In genomic region chr11:104399459-104400216, GRCm38 (mm10) we compare ENCODE assay signal across 11 mouse cellular contexts.
DNase-seq lines count a peak whose midpoint lies in the region; ATAC-seq and TF ChIP-seq lines count a peak whose summit lies in the region.
"Had no signal": no experiment of that assay in that cellular context is flagged by ENCODE, and none has a peak within 500 bp of the region (broad histone marks: within the 10 kb centered on the region; RNA-seq: fewer than 3 reads in every experiment).

No protein-coding gene starts in this region.

- no peak overlapping the region for H3K4me2 ChIP-seq in heart, embryonic 11.5 days
- no peak overlapping the region for H3K4me2 ChIP-seq in midbrain, postnatal 0 days (ENCODE audit: low read depth, low read length, poor library complexity, severe bottlenecking)
- H3K4me2 ChIP-seq in midbrain, embryonic 11.5 days, result no peak overlapping the region
- H3K4me2 ChIP-seq: limb, embryonic 15.5 days; midbrain, embryonic 15.5 days had no signal

- DNase-seq in heart, adult 18-20 months, result peak; percentile 22 to 40
- peak; percentile 13 for DNase-seq in midbrain, postnatal 0 days (ENCODE audit: low spot score)
- no peak for DNase-seq in midbrain, embryonic 11.5 days (ENCODE audit: low spot score, missing footprints)
- DNase-seq in adrenal gland, adult 8-10 months, result peak; percentile 29
- DNase-seq in kidney, postnatal 4 days, result peak; percentile 6 to 9
- no peak for DNase-seq in right cerebral cortex, postnatal 25 days

- H3K9me3 ChIP-seq in heart, embryonic 11.5 days (replicated peaks; ENCODE audit: control insufficient read depth, low read length), result no peaks in the 10 kb centered on the region
- no peaks in the 10 kb centered on the region for H3K9me3 ChIP-seq in midbrain, postnatal 0 days (ENCODE audit: low read length)
- H3K9me3 ChIP-seq in midbrain, embryonic 11.5 days (ENCODE audit: control insufficient read depth, low read length), result no peaks in the 10 kb centered on the region
- H3K9me3 ChIP-seq: limb, embryonic 15.5 days; midbrain, embryonic 15.5 days had no signal

- TF ChIP-seq CTCF in midbrain, postnatal 0 days (IDR thresholded peaks at IDR 0.05), result no peak

- 73% methylated on average over 4 of the region's 4 CpGs for WGBS in heart, embryonic 11.5 days (ENCODE audit: insufficient replicate concordance)
- 50% methylated on average over 4 of the region's 4 CpGs for WGBS in midbrain, postnatal 0 days
- 76% methylated on average over 4 of the region's 4 CpGs for WGBS in midbrain, embryonic 11.5 days

- peaks cover 3% of the 10 kb centered on the region; the same call in 1 of the 2 replicates for H3K36me3 ChIP-seq in heart, embryonic 11.5 days (ENCODE audit: control insufficient read depth, insufficient read depth, low read length)
- peaks cover 3% of the 10 kb centered on the region; the same call in 1 of the 2 replicates for H3K36me3 ChIP-seq in midbrain, postnatal 0 days (ENCODE audit: insufficient read depth, low read length)
- H3K36me3 ChIP-seq in midbrain, embryonic 11.5 days (ENCODE audit: control insufficient read depth, insufficient read depth, low read length), result no peaks in the 10 kb centered on the region; the same call in 1 of the 2 replicates
- H3K36me3 ChIP-seq: midbrain, embryonic 15.5 days had no signal

- H3K4me3 ChIP-seq in heart, embryonic 11.5 days (ENCODE audit: low read depth, low read length), result no peak overlapping the region
- no peak overlapping the region for H3K4me3 ChIP-seq in midbrain, postnatal 0 days (ENCODE audit: low read depth, low read length)
- H3K4me3 ChIP-seq in midbrain, embryonic 11.5 days (ENCODE audit: low read depth, low read length), result no peak overlapping the region
- H3K4me3 ChIP-seq: limb, embryonic 15.5 days; midbrain, embryonic 15.5 days had no signal

- no peak overlapping the region for H3K9ac ChIP-seq in heart, embryonic 11.5 days (ENCODE audit: low read depth, low read length)
- H3K9ac ChIP-seq in midbrain, postnatal 0 days (replicated peaks; ENCODE audit: low read length, poor library complexity, severe bottlenecking), result no peak overlapping the region
- H3K9ac ChIP-seq in midbrain, embryonic 11.5 days (ENCODE audit: low read length), result no peak overlapping the region
- H3K9ac ChIP-seq: limb, embryonic 15.5 days; midbrain, embryonic 15.5 days had no signal

- H3K27ac ChIP-seq in heart, embryonic 11.5 days (ENCODE audit: low read depth, low read length), result no peak overlapping the region
- H3K27ac ChIP-seq in midbrain, postnatal 0 days (ENCODE audit: low read depth, low read length), result no peak overlapping the region
- H3K27ac ChIP-seq in midbrain, embryonic 11.5 days (ENCODE audit: low read depth, low read length), result no peak overlapping the region
- H3K27ac ChIP-seq: limb, embryonic 15.5 days; midbrain, embryonic 15.5 days had no signal

- H3K27me3 ChIP-seq in heart, embryonic 11.5 days (ENCODE audit: control insufficient read depth, insufficient read depth, low read length), result no peaks in the 10 kb centered on the region
- H3K27me3 ChIP-seq in midbrain, postnatal 0 days (ENCODE audit: insufficient read depth, low read length), result no peaks in the 10 kb centered on the region
- H3K27me3 ChIP-seq in midbrain, embryonic 11.5 days (ENCODE audit: control insufficient read depth, insufficient read depth, low read length), result no peaks in the 10 kb centered on the region
- H3K27me3 ChIP-seq: limb, embryonic 15.5 days; midbrain, embryonic 15.5 days had no signal

- ATAC-seq in heart, embryonic 11.5 days (replicated peaks; ENCODE audit: insufficient number of reproducible peaks, low FRiP score, low TSS enrichment), result no peak
- no peak for ATAC-seq in midbrain, postnatal 0 days (ENCODE audit: low FRiP score)
- no peak for ATAC-seq in midbrain, embryonic 11.5 days (ENCODE audit: low FRiP score)
- no peak for ATAC-seq in monocyte, adult 5-6 weeks (replicated peaks; ENCODE audit: insufficient number of reproducible peaks, low FRiP score, low TSS enrichment, poor library complexity, severe bottlenecking)
- ATAC-seq: intestine, postnatal 0 days; midbrain, embryonic 15.5 days had no signal

- peaks cover 13% of the 10 kb centered on the region for H3K4me1 ChIP-seq in heart, embryonic 11.5 days (ENCODE audit: control insufficient read depth, insufficient read depth, low read length)
- no peaks in the 10 kb centered on the region for H3K4me1 ChIP-seq in midbrain, postnatal 0 days (ENCODE audit: insufficient read depth, low read length)
- H3K4me1 ChIP-seq in midbrain, embryonic 11.5 days (ENCODE audit: control insufficient read depth, insufficient read depth, low read length), result 0 out of 2 replicates have a peak, but pooled peaks cover 2% of the 10 kb centered on the region
- H3K4me1 ChIP-seq: limb, embryonic 15.5 days had no signal

Comparison
In these comparisons a context has a peak if more than half of its experiments do, and no peak if none do; other contexts are left out.
1. DNase-seq: peak in heart, adult 18-20 months (2 of 2), midbrain, postnatal 0 days (single experiment), adrenal gland, adult 8-10 months (single experiment) and kidney, postnatal 4 days (2 of 2); none in midbrain, embryonic 11.5 days (single experiment) and right cerebral cortex, postnatal 25 days (single experiment).